Mouse (Mus musculus) mouse embryonic stem cell (cell line): ENCODE measurements around the gene Arhgap29.

Source experiments
- in situ Hi-C, 2 experiments: fragments of 300-500 bp; cut with MboI; formaldehyde crosslinking; loops; 1 replicate in 1 of 2; 3 replicates in 1 of 2; pipeline ENCODE4 v1.14.3; 2019 to 2020; ENCODE audit warnings: low sequenced_read_pairs in 2 of 2, low pct_unique_long_range_greater_than_20kb in 1 of 2, mixed read lengths in 1 of 2; ENCODE audit not compliant: unreplicated experiment in 1 of 2

Gene Arhgap29

DNA sequence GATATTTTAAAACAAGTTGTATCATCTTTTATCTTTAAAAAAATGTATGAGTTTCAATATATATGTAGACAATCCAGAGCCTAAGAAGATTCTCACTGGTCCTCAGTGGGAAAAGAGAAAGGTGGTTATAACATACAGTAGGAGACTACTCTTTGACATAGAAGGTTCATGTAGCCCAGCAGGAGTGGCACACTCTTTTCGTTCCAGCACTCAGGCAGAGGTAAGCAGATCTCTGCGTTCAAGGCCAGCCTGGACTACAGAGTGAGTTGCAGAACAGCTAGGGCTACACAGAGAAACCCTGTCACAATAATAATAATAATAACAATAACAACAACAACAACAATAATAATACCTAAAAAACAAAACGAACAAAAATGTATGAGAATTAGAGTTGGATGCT is 23.0 kb downstream of the Arhgap29 start:
- in situ Hi-C loops = no loop called here

DNA sequence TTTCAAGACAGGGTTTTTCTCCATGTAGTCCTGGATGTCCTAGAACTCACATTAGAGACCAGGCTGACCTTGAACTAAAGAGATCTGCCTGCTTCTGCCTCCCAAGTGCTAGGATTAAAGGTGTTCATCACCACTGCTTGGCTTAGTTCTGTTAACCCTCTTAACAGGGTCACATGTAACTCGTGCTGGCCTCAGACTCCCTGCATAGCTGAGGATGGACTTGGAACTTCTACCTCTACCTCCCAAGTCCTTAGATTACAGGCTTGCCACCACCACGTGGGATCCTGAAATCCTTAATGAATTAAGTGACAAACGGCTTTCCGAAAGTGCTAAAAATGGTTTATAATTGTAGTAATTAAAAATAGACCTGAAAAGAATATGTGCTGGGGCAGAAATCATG is 29.0 kb downstream of the Arhgap29 start:
- in situ Hi-C loops = no loop called here

DNA sequence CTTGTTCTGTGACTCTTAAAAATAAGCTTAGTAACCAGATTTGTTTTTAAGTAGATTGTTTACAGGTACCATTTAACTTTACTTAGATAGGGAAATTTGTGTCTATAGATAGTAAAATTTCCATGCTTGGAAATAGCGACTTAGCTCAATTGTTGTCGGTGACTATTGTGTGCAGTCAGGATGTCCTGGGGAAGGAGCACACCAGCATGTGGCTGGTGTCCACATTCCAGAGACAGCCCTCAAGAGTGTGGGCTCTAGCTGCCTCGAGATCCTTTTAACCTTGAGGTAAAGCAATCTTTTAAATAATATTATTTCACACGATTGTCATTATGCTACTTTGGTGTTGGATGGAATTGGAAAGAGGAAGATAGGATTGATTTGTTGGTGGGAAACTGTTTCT is 30.1 kb downstream of the Arhgap29 start:
- in situ Hi-C loops = no loop called here

DNA sequence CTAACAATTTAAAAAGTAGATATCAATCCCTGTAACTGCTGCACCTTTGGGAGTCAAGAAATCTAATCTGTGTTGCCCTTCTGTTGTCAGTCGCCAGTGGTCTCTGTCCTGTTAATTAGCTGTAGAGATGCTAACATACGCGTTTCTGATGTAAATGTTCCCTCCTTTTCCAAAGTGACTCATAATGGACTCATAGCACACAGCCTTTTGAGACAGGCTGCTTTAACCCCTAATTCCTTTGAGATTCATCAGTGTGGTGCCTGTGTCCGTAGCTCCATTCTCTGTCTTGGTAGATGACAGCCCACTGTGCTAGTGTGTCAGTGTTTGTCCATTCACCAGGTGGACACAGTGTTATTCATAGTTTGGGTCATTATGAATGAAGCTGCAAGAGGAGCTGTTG is 42.8 kb downstream of the Arhgap29 start:
- in situ Hi-C loops = no loop called here

DNA sequence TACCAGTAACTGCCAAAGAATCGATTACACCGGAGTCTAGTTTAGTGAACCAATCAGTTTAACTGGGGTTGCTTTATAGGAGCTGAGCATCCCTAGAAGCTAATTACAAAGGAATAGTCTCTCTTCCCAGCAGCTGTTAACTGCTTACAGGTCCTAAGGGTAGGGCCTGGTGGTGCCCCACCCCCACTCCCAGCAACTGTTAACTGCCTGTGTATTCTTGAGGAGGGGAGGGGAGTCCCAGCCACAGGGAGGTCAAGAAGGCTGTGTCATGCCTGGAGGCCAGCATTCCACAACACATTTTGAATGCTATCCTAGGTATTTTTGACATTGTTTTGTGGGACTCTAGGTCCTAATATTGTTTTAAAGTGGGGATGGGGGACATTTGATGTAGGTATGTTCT is 47.6 kb downstream of the Arhgap29 start:
- in situ Hi-C loops = no loop called here

DNA sequence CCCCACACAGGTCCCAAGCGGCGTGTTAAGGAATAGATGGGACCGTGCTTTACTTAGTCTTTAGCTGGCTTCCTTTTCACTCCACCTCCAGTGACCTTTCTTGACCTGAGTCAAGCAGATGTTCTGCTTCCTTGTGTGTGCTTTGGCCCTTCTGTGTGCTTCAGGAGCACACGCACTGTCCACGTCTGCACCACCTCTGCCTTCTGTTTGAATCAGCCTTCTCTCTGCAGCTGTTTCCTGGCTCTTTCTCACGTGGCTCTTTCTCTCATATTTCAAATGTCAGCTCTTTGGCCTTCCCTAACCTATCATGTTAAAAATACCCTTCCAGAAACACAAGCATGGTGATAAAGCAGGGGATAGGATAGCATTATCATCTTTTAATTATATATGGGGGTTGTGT is 49.2 kb downstream of the Arhgap29 start:
- in situ Hi-C loops = no loop called here

DNA sequence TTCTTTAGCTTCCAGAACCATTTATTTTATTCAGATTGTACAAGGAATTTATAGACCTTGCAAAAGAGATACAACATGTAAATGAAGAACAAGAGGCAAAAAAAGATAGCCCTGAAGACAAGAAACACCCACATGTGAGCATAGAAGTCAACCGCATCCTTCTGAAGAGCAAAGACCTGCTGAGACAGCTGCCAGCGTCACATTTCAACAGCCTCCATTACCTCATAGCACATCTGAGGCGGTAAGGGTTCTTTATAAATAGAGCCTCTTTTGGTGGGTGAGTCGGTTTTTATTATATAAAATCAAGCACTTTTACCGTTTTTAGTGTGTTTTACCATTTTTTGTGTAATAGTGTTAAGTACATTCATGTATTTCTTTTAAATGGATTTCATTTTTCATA is 57.5 kb downstream of the Arhgap29 start:
- in situ Hi-C loops = no loop called here

DNA sequence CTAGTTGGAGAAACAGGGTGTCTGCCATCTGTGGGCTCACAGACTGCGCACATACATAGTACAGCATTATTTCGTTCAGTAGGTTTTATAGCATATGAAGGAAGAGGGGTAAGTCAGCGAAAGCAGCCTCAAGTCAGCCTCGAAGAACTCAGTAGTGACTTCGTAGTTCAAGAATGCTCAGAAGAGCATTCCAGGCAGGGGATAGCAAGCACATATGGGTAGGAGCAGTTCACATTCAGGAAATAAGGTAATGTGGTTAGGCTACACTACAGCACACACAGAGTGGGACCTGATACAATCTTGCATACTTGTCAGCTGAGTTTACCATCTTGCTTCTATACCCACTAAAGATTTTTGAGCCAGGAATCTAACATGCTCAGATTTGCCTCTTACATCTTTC is 58.0 kb downstream of the Arhgap29 start:
- in situ Hi-C loops = no loop called here

DNA sequence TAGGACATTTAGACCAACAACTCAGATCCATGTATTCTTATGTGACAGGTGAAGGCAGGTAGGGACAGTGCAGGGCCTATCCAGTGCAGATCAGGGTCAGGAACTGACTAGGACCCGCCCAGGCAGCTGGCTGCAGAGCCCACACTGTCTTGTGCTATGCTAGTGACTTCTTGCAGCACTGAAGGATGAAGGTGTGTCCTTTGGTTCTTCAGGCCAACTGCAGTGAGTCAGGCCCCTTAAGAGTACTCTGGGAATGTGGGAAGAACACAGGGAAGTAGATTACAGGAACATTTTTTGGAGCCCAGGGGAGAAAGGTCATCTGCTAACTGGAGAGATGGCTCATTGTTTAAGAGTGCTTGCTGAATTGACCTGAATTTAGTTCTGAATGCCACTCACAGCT is 60.1 kb downstream of the Arhgap29 start:
- in situ Hi-C loops = no loop called here

DNA sequence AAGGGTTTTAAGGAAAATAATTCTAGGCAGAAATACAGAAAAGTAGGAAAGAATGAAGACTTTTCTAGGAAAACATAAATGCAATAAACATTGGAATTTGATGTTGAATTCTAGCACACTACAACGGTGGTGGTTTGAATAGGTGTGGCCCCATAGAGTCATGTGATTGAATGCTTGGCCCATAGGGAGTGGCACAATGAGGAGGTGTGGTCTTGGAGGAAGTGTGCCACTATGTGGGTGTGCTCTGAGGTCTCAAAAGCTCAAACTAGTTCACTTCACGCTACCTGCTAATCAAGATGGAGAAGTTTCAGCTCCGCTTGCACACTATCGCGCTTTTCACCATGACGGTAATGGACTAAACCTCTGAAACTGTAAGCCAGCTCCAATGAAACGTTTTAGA is 66.1 kb downstream of the Arhgap29 start:
- in situ Hi-C loops = no loop called here

DNA sequence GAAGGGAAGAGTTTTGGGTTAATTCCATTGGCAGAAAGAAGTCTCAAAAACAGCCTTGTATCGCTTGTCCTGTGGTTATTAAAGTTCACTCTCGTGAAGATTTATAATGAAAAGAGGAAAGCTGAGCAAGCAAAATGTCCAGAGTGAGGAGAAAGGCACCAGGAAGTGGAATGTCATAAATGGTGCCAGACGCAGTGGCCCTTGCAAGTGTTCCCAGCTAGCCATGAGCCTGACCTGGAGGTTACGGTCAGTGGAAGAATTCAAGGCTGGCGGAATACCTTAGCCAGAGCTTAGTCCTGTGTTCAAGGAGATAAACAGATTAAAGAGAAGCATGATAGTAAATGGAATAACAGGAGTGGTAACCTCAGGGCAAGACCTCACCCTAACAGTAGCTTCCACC is 66.8 kb downstream of the Arhgap29 start:
- in situ Hi-C loops = no loop called here

DNA sequence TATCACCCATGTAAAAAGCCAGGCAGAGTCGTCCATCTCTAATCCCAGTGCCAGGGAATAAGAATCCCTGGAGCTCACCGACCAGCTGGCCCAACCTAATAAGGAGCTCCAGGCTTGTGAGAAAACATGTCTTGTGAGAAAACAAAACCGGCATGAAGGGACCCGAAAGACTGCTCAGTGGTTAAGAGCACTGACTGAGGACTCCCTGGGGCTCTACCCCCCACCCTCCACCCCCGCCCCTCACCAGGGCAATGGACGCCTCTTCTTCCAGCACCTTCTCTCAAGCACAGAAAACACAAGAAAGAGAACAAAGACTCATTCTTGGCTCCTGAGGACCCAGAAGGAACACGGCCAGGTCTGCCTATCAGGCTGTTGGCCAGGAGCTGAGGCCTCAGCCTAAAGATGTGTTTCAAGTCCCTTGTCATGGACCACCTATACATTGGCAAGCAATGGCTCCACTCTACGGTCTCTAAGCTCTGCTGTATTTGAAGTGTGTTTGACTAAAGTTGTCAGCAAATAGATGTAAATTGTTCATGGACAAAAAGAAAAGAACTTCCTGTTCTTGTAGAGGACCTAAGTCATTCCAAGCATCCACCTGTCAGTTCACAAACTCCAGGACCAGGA is 68.8 kb downstream of the Arhgap29 start:
- in situ Hi-C loops = no loop called here

DNA sequence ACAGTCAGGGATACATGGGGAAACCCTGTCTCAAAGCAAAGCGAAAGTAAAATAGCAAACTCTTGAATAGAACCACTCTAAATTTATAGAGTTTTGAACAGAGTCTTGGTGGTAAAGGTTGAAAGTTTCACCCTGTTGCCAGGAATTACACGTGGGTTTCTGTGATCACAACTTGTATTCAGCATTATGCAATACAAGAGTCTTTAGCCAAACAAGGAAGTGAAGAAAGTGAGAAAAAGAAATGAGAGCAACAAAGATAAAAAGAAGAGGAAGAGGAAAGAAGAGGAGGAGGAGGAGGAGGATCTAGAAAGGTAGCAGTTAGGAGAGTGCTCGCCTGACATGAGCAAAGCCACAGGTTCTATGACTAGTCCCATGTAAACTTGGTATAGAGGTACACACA is 70.0 kb downstream of the Arhgap29 start:
- in situ Hi-C loops = no loop called here

DNA sequence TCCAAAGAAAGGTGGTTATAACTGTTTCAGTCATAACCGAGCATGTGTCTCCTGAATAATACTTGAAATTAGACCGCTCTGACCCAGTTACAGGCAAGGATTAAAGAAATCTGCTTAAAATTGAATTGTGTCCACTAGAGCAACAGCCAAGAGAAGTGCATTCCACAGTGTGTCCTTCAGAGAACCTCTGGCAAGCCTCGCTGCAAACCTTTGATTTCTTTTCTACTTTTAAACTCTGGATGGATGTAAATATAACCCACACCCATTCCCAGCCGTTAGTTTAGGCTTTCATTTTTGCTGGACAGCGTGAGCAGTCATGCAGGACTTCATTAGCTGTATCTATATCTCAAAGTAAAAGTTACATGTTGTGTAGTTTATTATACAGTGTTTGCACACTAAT is 74.3 kb downstream of the Arhgap29 start:
- in situ Hi-C loops = no loop called here

DNA sequence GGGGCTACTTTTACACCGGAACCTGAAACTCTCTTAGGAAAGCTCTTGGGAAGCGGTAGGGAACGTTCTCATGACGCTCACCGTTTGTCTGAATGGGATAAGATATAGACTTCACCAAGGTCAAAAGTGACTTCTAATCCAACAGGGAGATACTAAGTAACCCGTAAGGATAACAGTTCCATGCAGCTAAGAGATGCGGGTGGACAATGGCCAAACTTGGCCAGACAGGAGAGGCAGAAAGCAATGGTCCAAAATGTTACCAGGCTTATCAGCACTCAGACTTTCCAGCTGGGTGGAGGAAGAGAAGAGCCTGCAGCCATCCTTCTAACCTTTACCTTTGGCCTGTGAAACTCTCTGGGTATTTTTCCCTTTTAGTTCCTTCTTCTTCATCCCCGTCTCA is 75.4 kb downstream of the Arhgap29 start:
- in situ Hi-C loops = no loop called here

DNA sequence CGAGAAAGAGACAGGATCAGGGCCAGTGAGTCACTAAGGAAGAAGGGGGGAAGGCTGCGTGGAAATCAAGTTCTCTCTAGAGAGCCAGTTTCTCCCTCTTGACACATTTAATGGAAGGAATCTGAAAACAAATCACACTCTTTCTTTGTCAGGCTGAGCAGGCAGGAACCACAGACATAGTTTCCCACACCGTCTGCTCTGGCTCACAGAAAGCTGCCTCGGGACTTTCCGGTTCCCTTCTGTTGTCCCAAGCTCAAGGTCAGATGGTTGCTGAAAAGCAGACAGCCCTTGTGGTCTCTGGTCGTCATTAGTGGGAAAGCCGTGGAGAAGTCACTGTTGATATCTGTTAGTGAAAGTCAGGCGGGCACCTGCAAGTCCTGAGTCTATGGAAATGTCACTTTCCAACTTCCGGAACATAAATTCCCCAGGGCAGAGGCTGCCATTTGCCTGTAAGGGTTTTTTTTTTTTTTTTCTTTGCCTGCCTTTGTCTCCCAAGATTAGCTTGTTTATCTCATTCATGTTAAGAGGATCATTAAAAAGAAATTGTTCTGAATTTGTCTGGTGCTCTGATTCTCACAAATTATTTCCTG is 81.0 kb downstream of the Arhgap29 start:
- in situ Hi-C loops = no loop called here

DNA sequence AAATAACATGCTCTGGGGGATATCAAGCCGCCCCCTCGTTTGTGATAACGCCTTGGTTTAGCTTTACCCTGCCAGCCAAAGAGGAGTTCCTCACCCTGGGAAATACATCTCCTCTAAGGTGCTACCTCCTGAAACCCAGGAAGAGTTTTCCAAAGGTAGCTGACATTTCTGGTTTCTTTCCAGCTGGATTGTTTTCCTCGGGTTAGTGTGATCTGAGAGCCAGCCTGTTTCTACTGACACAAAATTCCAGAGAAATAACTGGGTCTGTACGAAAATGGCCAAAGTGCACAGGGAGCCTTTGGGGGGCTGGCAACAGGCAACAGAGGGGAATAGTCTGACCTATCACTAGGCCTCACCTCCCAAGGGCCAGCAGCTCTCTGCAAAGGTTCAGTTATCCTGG is 81.9 kb downstream of the Arhgap29 start:
- in situ Hi-C loops = no loop called here

DNA sequence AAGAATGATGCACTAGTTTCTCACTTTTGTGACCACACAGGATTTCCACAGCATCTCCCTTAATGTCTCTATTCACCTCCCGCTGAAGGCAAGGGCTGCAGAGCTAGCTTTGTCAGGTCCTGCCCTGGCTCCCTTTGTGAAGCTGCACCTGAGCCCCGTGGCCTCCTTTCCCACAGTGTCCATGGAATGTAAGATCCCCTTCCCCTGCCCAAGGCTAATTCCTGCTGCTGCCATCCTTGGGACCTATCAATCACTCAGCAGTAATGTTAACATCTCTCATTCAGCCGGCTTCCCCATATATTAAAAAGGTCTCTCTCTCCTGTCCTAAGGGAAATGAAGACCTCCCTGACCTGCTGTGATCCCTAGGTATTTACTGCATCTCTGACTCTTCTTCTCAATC is 82.8 kb downstream of the Arhgap29 start:
- in situ Hi-C loops = no loop called here

DNA sequence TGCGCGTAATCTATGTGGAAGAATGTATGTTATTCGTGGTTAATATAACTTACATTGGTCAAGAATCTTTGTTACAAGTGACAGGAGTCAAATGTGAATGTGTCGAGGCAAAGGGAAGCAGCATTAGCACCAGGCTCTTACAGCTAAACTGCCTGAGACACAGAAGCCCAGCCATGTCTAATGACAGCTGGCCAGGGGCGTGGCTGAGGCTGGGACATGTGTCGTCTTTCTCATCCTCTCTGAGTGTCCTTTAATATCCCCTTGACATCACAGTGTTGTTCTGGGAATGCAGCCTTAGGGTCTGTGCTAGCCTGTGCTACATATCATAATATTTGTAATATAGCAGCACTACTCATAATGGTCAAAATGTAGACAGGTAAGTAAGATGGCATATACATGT is 88.2 kb downstream of the Arhgap29 start:
- in situ Hi-C loops = no loop called here

DNA sequence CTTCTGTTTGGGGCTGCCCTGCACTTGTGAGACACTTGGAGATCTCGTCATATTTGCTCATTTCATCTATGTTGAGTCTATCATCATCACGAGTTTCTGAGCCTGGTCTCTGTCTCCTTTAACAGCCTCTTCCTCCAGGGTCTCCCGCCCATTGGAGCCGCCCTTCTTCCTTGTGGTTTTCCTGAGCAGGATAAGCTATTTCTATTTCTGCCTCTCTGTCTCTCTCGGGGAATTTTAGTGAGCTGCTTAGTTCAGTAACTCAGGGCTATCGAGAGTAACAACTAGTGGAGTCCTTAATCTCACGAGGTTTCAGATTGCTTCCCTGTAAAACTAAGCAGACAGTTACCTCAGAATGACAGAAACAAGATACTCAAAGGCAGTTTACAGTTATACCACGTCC is 90.8 kb downstream of the Arhgap29 start:
- in situ Hi-C loops = no loop called here
